Mouse (Mus musculus): ENCODE measurements around the gene Ly6g6d.

The Ly6g6d gene

DNA sequence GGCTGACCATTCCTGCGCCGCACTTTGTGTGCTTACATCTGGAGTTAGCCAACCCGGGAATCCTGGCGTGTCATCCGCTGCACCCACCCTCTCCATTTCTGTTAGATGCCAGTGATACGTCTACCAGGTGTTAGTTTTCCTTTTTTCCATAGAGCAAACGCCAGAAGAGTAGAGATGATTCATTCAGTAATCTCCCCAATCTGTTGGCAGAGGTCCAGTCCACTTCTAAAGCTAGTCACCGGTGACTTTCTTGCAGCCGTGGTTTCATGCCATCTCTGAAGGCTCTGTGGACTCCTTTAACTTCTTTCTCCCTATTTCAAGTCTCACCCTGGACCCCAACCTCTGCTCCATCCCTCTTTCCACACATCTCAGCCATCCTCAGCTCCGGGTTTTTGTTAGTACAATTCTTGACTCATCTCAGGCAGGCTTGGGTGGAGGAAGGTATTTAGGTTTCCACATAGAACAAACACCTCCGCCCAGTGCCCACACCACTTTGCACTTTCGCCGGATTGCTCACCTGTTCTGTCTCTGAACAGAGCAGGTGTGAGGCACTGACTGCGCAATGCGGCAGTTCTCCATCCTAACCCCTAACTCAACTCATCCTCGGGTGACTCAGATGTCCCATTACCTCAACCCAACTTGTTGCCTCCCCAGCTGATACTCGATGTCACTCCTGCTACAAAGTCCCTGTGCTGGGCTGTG, 9.5 kb downstream of the Ly6g6d start:
- no peak for DNase-seq (ENCODE audit: low spot score in 2 of 2)

GRCm38 (mm10) chr17:35066084-35066483, 11.8 kb downstream of the Ly6g6d start, which contains the start of gene Mpig6b:
Gene Mpig6b (minus strand): TSS chr17:35066184.
- DNase-seq (ENCODE audit: low spot score in 2 of 2), result no peak

GRCm38 (mm10) chr17:35064951-35065947, 12.6 kb downstream of the Ly6g6d start, which contains the start of gene Ly6g6c:
Gene Ly6g6c (plus strand): TSS chr17:35065388.
- DNase-seq (ENCODE audit: low spot score in 2 of 2), result no peak

DNA sequence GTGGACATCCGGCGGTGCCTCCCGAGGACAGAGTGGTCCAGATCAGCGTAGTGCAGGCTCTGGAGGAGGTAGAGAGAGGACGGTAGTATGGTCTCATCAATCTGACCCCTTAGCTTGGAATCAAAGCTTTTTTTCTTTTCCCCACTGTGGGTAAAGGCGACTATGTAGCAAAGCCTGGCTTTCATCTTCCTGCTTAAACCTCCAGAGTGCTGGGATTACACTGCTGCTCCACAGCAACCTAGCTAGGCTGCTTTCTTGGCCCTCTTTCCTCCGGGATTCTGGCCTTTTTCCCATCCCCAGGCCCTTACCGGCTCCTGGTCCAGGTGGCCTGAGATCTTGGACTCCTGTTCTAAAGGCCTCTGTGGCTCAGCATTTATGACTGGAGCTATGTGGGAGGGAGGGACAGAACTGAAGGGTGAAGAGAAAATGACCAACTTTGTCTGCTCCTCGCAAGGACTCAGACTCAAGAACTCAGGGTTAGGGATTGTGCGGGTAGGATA, 13.4 kb downstream of the Ly6g6d start:
- DNase-seq (ENCODE audit: low spot score in 2 of 2), result no peak

DNA sequence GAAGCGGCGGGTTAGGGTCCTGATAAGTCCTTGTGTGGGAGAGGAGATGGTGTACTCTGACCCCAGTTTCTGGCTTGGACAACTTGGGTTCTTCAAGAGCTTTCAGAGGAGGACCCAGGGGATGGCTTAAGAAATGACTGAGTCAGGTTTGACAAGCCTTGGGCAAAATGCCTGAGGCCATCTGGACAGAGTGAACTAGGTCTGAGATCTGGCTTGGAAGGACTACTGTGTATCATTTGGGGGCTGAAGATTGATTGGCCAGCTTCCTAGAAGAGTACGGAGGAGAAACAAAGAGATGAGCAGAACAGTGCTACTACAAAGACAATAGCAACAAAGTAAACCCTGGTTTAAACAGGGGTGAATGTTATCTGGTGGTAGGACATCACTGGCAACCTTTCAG, 14.4 kb downstream of the Ly6g6d start:
- no peak for DNase-seq (ENCODE audit: low spot score in 2 of 2)

GRCm38 (mm10) chr17:35061299-35061698, 16.6 kb downstream of the Ly6g6d start:
- no peak for DNase-seq (ENCODE audit: low spot score in 2 of 2)

GRCm38 (mm10) chr17:35060737-35061297, 17.0 kb downstream of the Ly6g6d start:
- DNase-seq (ENCODE audit: low spot score in 2 of 2), result no peak

DNA sequence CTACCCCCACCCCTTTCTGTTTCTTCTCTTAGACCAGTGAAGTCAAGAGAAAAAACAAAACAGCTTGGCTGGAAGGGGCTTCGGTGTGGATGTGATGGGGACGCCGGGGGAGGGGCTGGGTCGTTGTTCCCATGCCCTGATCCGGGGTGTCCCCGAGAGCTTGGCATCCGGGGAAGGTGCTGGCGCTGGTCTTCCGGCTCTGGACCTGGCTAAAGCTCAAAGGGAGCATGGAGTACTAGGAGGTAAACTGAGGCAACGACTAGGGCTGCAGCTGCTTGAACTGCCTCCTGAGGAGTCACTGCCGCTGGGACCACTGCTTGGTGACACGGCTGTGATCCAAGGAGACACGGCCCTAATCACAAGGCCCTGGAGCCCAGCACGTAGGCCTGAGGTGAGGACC, 17.8 kb downstream of the Ly6g6d start:
- no peak for DNase-seq (ENCODE audit: low spot score in 2 of 2)

DNA sequence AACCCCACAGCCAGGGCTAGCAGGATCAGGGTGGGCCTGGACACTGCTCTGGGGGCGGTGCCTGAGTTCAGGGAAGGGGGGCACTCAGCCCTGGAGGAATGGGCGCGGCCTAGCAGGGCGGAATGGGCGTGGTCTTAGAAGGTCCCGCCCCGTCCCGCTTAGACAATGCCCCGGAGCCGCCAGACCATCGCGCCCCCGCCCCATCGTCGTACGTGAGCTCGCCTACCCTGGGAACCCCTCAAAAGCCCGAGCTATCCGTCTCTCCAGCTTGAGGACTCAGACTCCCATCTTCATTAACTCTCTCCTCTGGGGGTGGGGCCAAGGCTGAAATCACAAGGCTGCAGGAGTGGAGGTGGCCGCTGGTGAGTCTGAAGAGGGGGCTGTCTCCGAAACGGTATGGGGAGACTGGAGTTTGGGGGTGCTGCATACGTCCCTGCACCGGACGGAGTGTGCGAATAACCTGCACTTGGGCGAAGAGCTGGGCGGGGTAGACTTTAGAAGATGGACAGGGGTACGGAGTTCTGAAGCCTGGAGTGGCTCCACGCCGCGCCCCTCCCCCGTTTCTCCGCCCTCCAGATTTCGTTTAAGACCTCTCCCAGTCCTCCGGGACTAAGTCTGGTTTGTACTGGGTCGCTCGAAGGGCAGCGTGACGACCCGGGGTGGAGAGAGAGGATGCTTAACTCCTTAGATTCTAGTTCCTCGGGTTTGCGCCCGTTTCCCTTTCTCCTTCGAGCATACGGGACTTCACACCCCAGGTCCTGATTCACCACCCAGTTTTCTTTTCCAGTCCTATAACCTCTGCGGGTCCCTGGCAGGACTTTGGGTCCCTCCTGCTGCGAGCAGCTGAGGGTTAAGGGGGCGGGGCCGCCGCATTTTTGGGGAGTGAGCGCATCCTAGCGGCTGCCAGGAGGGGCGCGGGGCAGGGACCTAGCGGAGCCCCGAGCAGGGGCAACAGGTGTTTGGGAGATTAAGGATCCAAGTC, 18.7 kb downstream of the Ly6g6d start, which contains the start of gene Ddah2:
Gene Ddah2 (plus strand): TSS at position 125 of the 982 bp plus-strand sequence.
- DNase-seq (ENCODE audit: low spot score in 2 of 2), result peak; percentile 72 to 73

GRCm38 (mm10) chr17:35058316-35058715, 19.5 kb downstream of the Ly6g6d start:
- DNase-seq (ENCODE audit: low spot score in 2 of 2), result no peak

DNA sequence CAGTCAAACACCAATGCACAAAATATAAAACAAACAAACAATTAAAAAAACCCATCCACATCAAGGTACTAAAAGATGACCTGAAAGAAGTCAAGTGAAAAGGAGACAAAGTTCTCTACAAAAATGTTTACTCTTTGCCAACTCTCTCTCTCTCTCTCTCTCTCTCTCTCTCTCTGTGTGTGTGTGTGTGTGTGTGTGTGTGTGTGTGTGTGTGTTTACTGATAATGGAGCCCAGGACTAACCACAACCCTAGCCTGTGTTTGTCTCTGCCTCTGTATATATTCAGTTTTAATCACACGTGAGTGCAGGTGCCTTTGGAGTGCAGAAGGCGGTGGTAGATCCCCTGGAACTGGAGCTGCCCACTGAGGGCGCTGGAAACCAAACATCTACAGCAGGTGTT, 20.8 kb downstream of the Ly6g6d start:
- DNase-seq (ENCODE audit: low spot score in 2 of 2), result no peak

DNA sequence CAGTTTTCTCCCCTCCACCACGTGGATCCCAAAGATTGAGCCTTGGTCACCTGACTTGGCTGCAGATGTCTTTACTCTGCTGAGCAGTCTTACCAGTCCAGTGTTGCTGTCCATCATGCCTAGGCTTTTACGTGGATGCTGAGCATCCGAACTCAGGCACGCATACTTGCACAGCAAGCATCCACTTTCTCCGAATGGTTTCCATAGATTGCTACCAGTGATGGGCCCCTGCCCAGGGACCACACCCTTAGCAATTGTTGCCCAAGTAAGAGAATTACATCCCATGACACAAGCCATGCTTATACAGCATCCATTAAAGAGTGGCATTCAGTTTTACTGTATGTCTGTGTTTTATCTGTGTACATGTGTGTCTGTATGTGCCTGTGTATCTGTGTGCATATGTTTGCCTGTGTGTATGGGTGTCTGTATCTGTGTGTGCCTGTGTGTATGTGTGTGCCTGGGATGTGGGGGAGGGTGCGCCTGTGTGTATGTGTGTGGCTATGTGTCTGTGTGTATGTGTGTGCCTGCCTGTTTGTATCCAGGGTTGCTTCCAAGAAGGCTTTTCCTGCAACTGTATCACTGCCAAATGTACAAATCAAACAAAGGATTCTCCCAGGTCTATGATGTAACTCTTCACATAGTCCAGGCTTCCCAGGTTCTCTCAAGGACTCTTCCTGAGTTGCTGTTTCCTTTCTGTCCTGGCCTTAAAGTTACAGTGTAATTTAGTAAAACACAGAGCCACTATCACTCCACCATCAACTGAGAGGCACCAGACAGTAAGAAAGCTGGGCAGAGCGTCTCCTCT, 22.0 kb downstream of the Ly6g6d start:
- DNase-seq (ENCODE audit: low spot score in 2 of 2), result no peak

GRCm38 (mm10) chr17:35052271-35052798, 25.5 kb downstream of the Ly6g6d start:
- no peak for DNase-seq (ENCODE audit: low spot score in 2 of 2)

DNA sequence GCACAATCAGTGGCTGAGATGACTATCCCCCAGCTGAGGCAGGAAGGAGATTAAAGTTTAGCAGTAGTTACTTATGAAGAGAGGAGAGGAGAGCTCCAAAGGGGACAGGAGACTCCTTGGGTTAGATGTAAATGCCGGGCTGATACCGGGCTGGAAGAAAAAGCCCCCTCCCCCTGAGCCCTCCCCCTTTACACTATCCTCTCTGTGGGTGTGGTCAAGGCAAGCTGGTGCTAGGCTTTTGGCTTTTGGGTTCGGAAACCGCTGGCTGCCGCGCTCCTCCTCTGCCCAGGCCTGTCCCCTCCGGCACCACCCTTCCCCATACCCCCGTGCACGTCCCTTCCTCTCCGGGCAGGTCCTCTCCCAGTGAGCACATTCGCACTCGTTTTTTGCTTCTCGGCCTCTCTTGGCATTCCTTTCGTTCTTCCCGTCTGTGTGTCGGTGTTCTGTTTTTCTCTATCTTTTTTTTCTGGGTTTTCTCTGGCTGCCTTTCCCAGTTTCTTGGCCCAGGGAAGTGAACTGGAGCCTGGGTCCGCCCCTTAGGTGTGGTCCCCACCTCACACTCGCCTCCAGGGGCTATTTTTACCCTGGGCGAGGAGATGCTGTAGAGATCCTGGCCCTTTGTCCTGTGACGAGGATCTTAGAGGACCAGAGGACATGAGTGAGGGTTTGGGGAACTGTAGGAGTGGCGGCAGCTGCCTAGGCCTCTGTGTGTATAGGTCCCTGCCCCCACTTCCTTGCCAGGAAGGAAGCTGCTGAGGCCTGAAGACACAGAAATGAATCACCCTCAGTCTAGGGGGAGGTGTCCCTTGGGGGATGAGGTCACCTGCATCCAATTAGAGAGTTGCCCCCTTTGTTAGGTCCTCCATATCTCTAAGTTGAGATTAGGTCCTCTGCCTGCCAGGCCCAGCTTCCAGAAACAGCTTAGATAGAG, 26.4 kb downstream of the Ly6g6d start:
- DNase-seq (ENCODE audit: low spot score in 2 of 2), result no peak

DNA sequence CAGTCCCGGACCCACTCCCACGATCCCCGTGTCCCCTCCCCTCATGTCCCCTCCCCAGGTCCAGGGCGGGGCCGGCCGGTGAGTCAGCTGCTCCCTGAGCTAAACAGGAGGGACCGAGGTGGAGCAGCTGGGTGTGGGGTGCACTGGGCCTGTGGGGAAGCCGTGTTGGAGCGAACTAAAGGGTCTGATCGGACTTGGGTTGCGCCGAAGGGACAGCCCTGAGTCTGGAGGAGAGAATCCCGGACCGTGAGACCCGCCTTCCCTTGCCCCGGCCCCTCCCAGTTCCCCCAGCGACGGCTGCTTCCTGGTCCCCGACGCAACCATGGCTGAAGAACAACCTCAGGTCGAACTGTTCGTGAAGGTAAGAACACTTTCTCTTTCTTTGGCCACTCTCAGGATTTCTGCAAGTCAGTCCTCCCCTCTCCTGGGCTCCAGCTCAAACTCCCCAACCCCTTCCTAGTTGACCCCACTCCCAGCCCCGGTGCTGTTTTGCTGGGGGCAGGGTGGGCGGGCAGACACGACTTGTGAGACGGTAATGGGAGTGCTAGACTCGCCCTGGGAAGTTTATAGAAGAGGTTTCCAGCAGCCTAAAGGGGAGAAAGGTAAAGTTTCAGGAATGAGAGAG, 27.6 kb downstream of the Ly6g6d start:
- no peak for DNase-seq (ENCODE audit: low spot score in 2 of 2)

- DNase-seq (ENCODE audit: low spot score in 2 of 2), result no peak
Observed at GRCm38 (mm10) chr17:35049561-35050016, 28.3 kb downstream of the Ly6g6d start, which contains the start of gene Clic1. Gene Clic1 (plus strand): TSS chr17:35049966.

DNA sequence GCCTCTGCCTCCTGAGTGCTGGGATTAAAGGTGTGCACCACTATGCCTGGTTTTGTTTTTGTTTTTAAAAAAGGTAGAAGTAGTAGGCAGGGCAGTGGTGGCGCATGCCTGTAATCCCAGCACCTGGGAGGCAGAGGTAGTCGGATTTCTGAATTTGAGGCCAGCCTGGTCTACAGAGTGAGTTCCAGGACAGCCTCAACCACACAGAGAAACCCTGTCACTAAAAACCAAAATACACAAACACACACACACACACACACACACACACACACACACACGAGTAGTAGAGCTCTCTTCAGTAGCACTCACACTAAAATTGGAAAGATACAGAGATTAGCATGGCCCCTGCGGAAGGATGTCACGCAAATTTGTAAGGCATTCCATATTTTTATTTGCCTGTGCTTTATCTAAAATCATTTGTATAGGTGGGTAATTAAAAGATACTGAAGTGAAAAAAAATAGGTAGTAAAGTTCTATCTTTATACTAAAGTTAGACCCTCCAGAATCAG, 28.9 kb downstream of the Ly6g6d start:
- DNase-seq (ENCODE audit: low spot score in 2 of 2), result no peak
